Mouse (Mus musculus) kidney, embryonic 15.5 days (tissue): ENCODE measurements around the gene Slc22a16. TPM values are rescaled to one million over a fixed set of nuclear protein-coding genes. Genes with fewer than 3 reads are reported as not detected.

Source experiments
- ATAC-seq: fragments of 200-750 bp; cut with Nextera tagmentation; replicated peaks from 2 replicates; pipeline ENCODE4 v1.8.0; 2017; ENCODE audit warnings: moderate TSS enrichment; ENCODE audit not compliant: low FRiP score
- H3K27ac ChIP-seq: fragments of 300-500 bp; sonication (generic); 2 replicates; pipeline ENCODE4 v1.5.1; 2015; ENCODE audit warnings: mild to moderate bottlenecking, inconsistent platforms
- H3K27me3 ChIP-seq: fragments of 300-500 bp; sonication (generic); 2 replicates; pipeline ENCODE4 v1.6.1; 2015; ENCODE audit warnings: inconsistent platforms
- H3K36me3 ChIP-seq: fragments of 300-500 bp; sonication (generic); 2 replicates; pipeline ENCODE4 v1.6.1; 2015; ENCODE audit warnings: inconsistent platforms
- H3K4me1 ChIP-seq: fragments of 300-500 bp; sonication (generic); 2 replicates; pipeline ENCODE4 v1.6.1; 2015; ENCODE audit warnings: inconsistent platforms
- H3K4me2 ChIP-seq: fragments of 300-500 bp; sonication (generic); 2 replicates; pipeline ENCODE4 v1.6.1; 2015; ENCODE audit warnings: moderate library complexity, mild to moderate bottlenecking, inconsistent platforms
- H3K4me3 ChIP-seq: fragments of 300-500 bp; sonication (generic); replicated peaks from 2 replicates; pipeline ENCODE4 v1.5.1; 2015; ENCODE audit warnings: mild to moderate bottlenecking, inconsistent platforms
- H3K9ac ChIP-seq: fragments of 300-500 bp; sonication (generic); 2 replicates; pipeline ENCODE4 v1.6.1; 2015; ENCODE audit warnings: mild to moderate bottlenecking, inconsistent platforms
- H3K9me3 ChIP-seq: fragments of 300-500 bp; sonication (generic); replicated peaks from 2 replicates; pipeline ENCODE4 v1.6.1; 2016; ENCODE audit warnings: inconsistent platforms
- WGBS: fragments of 180-500 bp; shearing (Covaris S2); methylation state at CpG from one replicate; pipeline ENCODE4 v1.1.7; 2015; ENCODE audit warnings: mixed read lengths; 5-methylcytosine and 5-hydroxymethylcytosine counted together
- polyA plus RNA-seq: library from polyadenylated mRNA; unstranded; fragments of >200 nt; fragmentation: Nextera tagmentation; extraction: Ambion mirVana; gene quantifications from 2 replicates; pipeline ENCODE4 v1.2.1, GENCODE M21; 2015

Slc22a16 gene
- not detected in 2 replicates for polyA plus RNA-seq

- Histone ChIP-seq H3K4me1 (no peaks in the 10 kb centered on the region), H3K4me2 (no peak within 1 kb of the TSS), H3K27me3 (no peaks in the 10 kb centered on the region), H3K4me3 (no peak within 1 kb of the TSS), H3K9ac (no peak within 1 kb of the TSS), H3K36me3 (no peaks in the 10 kb centered on the region), H3K9me3 (no peaks in the 10 kb centered on the region), H3K27ac (no peak within 1 kb of the TSS)
- WGBS = 91% methylated on average over 12 of the region's 12 CpGs
- ATAC-seq = no peak
Measured at GRCm38 (mm10) chr10:40570036-40570435, at the start of gene Slc22a16. Gene Slc22a16 (plus strand): TSS chr10:40570336.

GRCm38 (mm10) chr10:40521579-40521978, 48.6 kb upstream of the Slc22a16 start:
- H3K27ac ChIP-seq = no peak overlapping the region
- ATAC-seq = no peak
- no peak overlapping the region for H3K9ac ChIP-seq
- H3K4me1 ChIP-seq = peaks cover 31% of the 10 kb centered on the region
- H3K9me3 ChIP-seq = no peaks in the 10 kb centered on the region
- 10% methylated on average over 12 of the region's 12 CpGs for WGBS
- no peaks in the 10 kb centered on the region for H3K27me3 ChIP-seq
- no peak overlapping the region for H3K4me3 ChIP-seq
- H3K36me3 ChIP-seq = no peaks in the 10 kb centered on the region
- H3K4me2 ChIP-seq = peak overlapping the region; percentile 15; the same call in 1 of the 2 replicates

- no peak for ATAC-seq
- Histone ChIP-seq H3K4me1 (peaks cover 41% of the 10 kb centered on the region), H3K4me3 (no peak overlapping the region), H3K9ac (no peak overlapping the region), H3K9me3 (no peaks in the 10 kb centered on the region), H3K27ac (no peak overlapping the region), H3K4me2 (no peak overlapping the region), H3K27me3 (no peaks in the 10 kb centered on the region), H3K36me3 (no peaks in the 10 kb centered on the region)
- 72% methylated on average over 7 of the region's 7 CpGs for WGBS
Measured at GRCm38 (mm10) chr10:40523312-40523975, 46.7 kb upstream of the Slc22a16 start.

- ATAC-seq = no peak
- 66% methylated on average over 9 of the region's 9 CpGs for WGBS
Measured at GRCm38 (mm10) chr10:40524032-40524806, 45.9 kb upstream of the Slc22a16 start.

DNA sequence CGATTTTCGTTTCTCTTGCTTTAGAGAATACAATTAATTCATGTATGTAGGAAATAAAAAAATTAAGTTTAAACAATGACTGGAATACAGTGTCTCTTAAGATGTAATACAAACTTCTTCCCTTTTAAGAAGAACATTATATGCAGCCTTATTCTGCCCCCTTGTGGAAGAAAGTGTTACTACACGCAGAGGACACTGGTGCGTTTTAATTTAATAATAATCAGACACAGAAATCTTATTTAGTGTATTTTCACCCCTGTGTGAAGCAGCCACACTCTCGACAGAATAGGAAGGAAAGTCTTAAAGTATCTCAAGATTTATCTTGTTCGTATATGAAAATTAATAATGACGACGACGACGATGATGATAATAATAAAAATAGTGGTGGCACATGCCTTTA, 45.1 kb upstream of the Slc22a16 start:
- Histone ChIP-seq H3K9ac (no peak overlapping the region), H3K4me2 (no peak overlapping the region), H3K4me3 (no peak overlapping the region), H3K27me3 (no peaks in the 10 kb centered on the region), H3K4me1 (peaks cover 44% of the 10 kb centered on the region), H3K36me3 (no peaks in the 10 kb centered on the region), H3K27ac (no peak overlapping the region), H3K9me3 (no peaks in the 10 kb centered on the region)
- WGBS = 29% methylated on average over 10 of the region's 10 CpGs
- ATAC-seq = no peak

More at GRCm38 (mm10) chr10:40524032-40524806, 45.9 kb upstream of the Slc22a16 start:
- H3K9ac ChIP-seq = no peak overlapping the region
- H3K9me3 ChIP-seq = no peaks in the 10 kb centered on the region
- no peaks in the 10 kb centered on the region for H3K36me3 ChIP-seq
- H3K4me1 ChIP-seq = peaks cover 44% of the 10 kb centered on the region
- no peaks in the 10 kb centered on the region for H3K27me3 ChIP-seq
- H3K27ac ChIP-seq = 0 out of 2 replicates have a peak overlapping the region, but pooled peaks have one; percentile 11
- no peak overlapping the region for H3K4me3 ChIP-seq
- H3K4me2 ChIP-seq = no peak overlapping the region

- Histone ChIP-seq H3K4me2 (no peak overlapping the region), H3K9me3 (no peaks in the 10 kb centered on the region), H3K4me1 (peaks cover 44% of the 10 kb centered on the region), H3K36me3 (no peaks in the 10 kb centered on the region), H3K4me3 (no peak overlapping the region), H3K27ac (no peak overlapping the region), H3K9ac (no peak overlapping the region), H3K27me3 (no peaks in the 10 kb centered on the region)
- ATAC-seq = no peak
- 53% methylated on average over 9 of the region's 9 CpGs for WGBS
Measured at GRCm38 (mm10) chr10:40525616-40526155, 44.5 kb upstream of the Slc22a16 start.

DNA sequence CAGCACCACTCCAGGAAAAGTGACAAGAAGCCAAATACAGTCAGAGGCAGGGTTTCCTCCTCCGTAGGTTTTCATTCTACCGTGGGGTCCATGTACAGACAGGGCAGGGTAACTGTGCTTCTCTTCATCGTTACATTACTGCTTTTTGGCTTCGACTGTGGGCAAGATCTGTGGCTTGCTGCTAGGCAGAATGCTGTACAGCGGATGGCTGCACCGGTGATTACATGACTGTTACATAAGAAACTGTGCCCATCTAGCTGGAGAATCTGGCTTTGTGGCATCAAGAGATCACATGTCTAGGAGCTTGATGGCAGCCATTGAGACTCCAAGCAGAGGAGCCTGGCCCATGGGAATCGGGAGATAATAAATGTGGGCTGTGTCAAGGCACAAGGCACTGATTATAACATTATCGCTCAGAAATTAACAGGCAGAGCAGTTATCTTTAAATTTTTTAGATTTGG, 43.8 kb upstream of the Slc22a16 start:
- WGBS = 70% methylated on average over 8 of the region's 8 CpGs

DNA sequence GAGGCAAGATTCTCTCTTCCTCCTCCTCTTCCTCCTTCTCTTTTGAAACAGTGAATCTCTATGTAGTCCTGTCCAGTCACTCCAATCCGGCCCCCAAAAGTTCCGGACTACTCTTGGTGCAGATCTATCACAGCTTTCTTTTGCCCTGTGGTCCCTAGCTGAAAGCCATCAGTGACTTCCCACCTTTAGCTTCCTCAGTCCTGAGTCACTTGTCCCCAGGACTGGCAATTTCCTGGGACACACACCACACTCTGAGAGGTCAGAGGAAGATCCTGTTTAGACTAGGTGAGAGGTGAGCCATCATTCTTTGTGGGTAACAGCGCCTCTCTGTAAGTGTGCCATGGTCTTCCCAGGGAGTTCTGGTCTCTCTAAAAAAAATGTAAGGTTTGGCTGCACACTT, 43.1 kb upstream of the Slc22a16 start:
- WGBS = 69% methylated on average over 3 of the region's 3 CpGs
- H3K9ac ChIP-seq = no peak overlapping the region
- H3K27me3 ChIP-seq = no peaks in the 10 kb centered on the region
- H3K4me3 ChIP-seq = no peak overlapping the region
- H3K9me3 ChIP-seq = no peaks in the 10 kb centered on the region
- peaks cover 32% of the 10 kb centered on the region for H3K4me1 ChIP-seq
- H3K27ac ChIP-seq = no peak overlapping the region
- no peak overlapping the region for H3K4me2 ChIP-seq
- no peak for ATAC-seq
- no peaks in the 10 kb centered on the region for H3K36me3 ChIP-seq

More for the DNA sequence above, 43.8 kb upstream of the Slc22a16 start:
- Histone ChIP-seq H3K9ac (no peak overlapping the region), H3K4me3 (no peak overlapping the region), H3K9me3 (no peaks in the 10 kb centered on the region), H3K27ac (no peak overlapping the region), H3K36me3 (no peaks in the 10 kb centered on the region), H3K4me1 (peaks cover 39% of the 10 kb centered on the region), H3K4me2 (no peak overlapping the region), H3K27me3 (no peaks in the 10 kb centered on the region)
- ATAC-seq = no peak

- H3K4me2 ChIP-seq = 0 out of 2 replicates have a peak overlapping the region, but pooled peaks have one; percentile 18
- no peaks in the 10 kb centered on the region for H3K36me3 ChIP-seq
- H3K4me1 ChIP-seq = peaks cover 29% of the 10 kb centered on the region
- 30% methylated on average over 8 of the region's 8 CpGs for WGBS
- no peaks in the 10 kb centered on the region for H3K9me3 ChIP-seq
- H3K27ac ChIP-seq = no peak overlapping the region
- H3K4me3 ChIP-seq = no peak overlapping the region
- no peak; the same call in 1 of the 2 replicates for ATAC-seq
- no peaks in the 10 kb centered on the region for H3K27me3 ChIP-seq
- no peak overlapping the region for H3K9ac ChIP-seq
Measured at GRCm38 (mm10) chr10:40527573-40527972, 42.6 kb upstream of the Slc22a16 start.

GRCm38 (mm10) chr10:40528668-40529067, 41.5 kb upstream of the Slc22a16 start:
- Histone ChIP-seq H3K4me3 (no peak overlapping the region), H3K9ac (no peak overlapping the region), H3K27ac (no peak overlapping the region), H3K4me2 (no peak overlapping the region), H3K27me3 (no peaks in the 10 kb centered on the region), H3K9me3 (0 out of 2 replicates have a peak, but pooled peaks cover 3% of the 10 kb centered on the region), H3K4me1 (peaks cover 26% of the 10 kb centered on the region), H3K36me3 (no peaks in the 10 kb centered on the region)
- WGBS = 31% methylated on average over 8 of the region's 10 CpGs
- ATAC-seq = no peak

- Histone ChIP-seq H3K4me3 (no peak overlapping the region), H3K27me3 (no peaks in the 10 kb centered on the region), H3K36me3 (no peaks in the 10 kb centered on the region), H3K27ac (no peak overlapping the region), H3K4me2 (no peak overlapping the region), H3K9me3 (0 out of 2 replicates have a peak, but pooled peaks cover 3% of the 10 kb centered on the region), H3K9ac (no peak overlapping the region), H3K4me1 (peaks cover 23% of the 10 kb centered on the region)
- 68% methylated on average over 6 of the region's 6 CpGs for WGBS
- no peak for ATAC-seq
Measured at GRCm38 (mm10) chr10:40529617-40530016, 40.5 kb upstream of the Slc22a16 start.

DNA sequence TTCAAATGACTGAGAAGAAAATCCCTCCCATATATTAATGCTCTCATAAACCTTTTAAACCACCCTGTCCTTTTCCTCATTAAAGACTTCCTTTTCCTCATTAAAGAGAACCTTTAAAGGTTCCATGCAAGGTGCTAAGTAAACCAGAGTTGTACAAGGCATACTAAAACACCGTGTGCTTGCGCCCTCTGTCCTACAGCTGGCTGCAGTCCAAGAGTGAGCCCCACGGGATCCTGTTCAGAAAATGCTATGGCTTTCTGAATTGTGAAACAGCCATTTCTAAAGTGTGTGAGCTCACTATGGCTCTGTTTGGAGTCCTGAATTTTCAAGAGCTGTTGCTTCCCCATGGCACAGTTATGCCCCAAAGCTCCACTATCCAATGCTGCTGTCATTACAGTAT, 39.5 kb upstream of the Slc22a16 start:
- Histone ChIP-seq H3K4me1 (peaks cover 18% of the 10 kb centered on the region), H3K36me3 (no peaks in the 10 kb centered on the region), H3K4me3 (no peak overlapping the region), H3K4me2 (no peak overlapping the region), H3K9me3 (0 out of 2 replicates have a peak, but pooled peaks cover 3% of the 10 kb centered on the region), H3K9ac (no peak overlapping the region), H3K27me3 (no peaks in the 10 kb centered on the region), H3K27ac (no peak overlapping the region)
- ATAC-seq = no peak
- 66% methylated on average over 3 of the region's 3 CpGs for WGBS
